Mouse (Mus musculus) heart, embryonic 11.5 days (tissue): ENCODE results near the gene Lyrm9. TPM values are rescaled to one million over a fixed set of nuclear protein-coding genes. Genes with fewer than 3 reads are reported as not detected.

ENCODE experiments used
- ATAC-seq: fragments of 200-750 bp; cut with Nextera tagmentation; replicated peaks from 2 replicates; pipeline ENCODE4 v1.8.0; 2017; ENCODE audit warnings: moderate library complexity; ENCODE audit not compliant: insufficient number of reproducible peaks, low FRiP score, low TSS enrichment
- H3K27ac ChIP-seq: fragments of 300-500 bp; sonication (generic); 2 replicates; pipeline ENCODE4 v1.5.1; 2014; ENCODE audit warnings: mild to moderate bottlenecking, low read depth, low read length
- H3K27me3 ChIP-seq: fragments of 300-500 bp; sonication (generic); 2 replicates; pipeline ENCODE4 v1.6.1; 2014; ENCODE audit warnings: mild to moderate bottlenecking, low read length, mixed read lengths; ENCODE audit not compliant: control insufficient read depth, insufficient read depth
- H3K36me3 ChIP-seq: fragments of 300-500 bp; sonication (generic); 2 replicates; pipeline ENCODE4 v1.6.1; 2014; ENCODE audit warnings: mild to moderate bottlenecking, low read length, moderate library complexity, mixed read lengths; ENCODE audit not compliant: control insufficient read depth, insufficient read depth
- H3K4me1 ChIP-seq: fragments of 300-500 bp; sonication (generic); 2 replicates; pipeline ENCODE4 v1.6.1; 2014; ENCODE audit warnings: low read length; ENCODE audit not compliant: control insufficient read depth, insufficient read depth
- H3K4me2 ChIP-seq: fragments of 300-500 bp; sonication (generic); 2 replicates; pipeline ENCODE4 v1.6.1; 2014; ENCODE audit warnings: mild to moderate bottlenecking, moderate library complexity
- H3K4me3 ChIP-seq: fragments of 300-500 bp; sonication (generic); 2 replicates; pipeline ENCODE4 v1.5.1; 2014; ENCODE audit warnings: low read depth, low read length
- H3K9ac ChIP-seq: fragments of 300-500 bp; sonication (generic); 2 replicates; pipeline ENCODE4 v1.6.1; 2014; ENCODE audit warnings: mild to moderate bottlenecking, low read depth, low read length, moderate library complexity
- H3K9me3 ChIP-seq: fragments of 300-500 bp; sonication (generic); replicated peaks from 2 replicates; pipeline ENCODE4 v1.6.1; 2016; ENCODE audit warnings: low read length; ENCODE audit not compliant: control insufficient read depth
- WGBS: fragments of 180-500 bp; shearing (Covaris S2); extraction: QIAGEN DNeasy Blood & Tissue Kit; methylation state at CpG from one replicate; pipeline ENCODE4 v1.1.7; 2014; ENCODE audit not compliant: insufficient replicate concordance; 5-methylcytosine and 5-hydroxymethylcytosine counted together
- polyA plus RNA-seq: library from polyadenylated mRNA; unstranded; fragments of >200 nt; fragmentation: Nextera tagmentation; extraction: Ambion mirVana; gene quantifications from 2 replicates; pipeline ENCODE4 v1.2.1, GENCODE M21; 2014

Gene Lyrm9
- polyA plus RNA-seq, 1 experiment from 2014 or later = 27.4 TPM

- Histone ChIP-seq H3K27ac (no peak overlapping the region), H3K4me3 (no peak overlapping the region), H3K4me2 (no peak overlapping the region), H3K9me3 (no peaks in the 10 kb centered on the region), H3K36me3 (no peaks in the 10 kb centered on the region), H3K27me3 (no peaks in the 10 kb centered on the region), H3K4me1 (peaks cover 14% of the 10 kb centered on the region), H3K9ac (no peak overlapping the region)
- 51% methylated on average over 13 of the region's 13 CpGs for WGBS
- ATAC-seq = no peak
Observed at GRCm38 (mm10) chr11:78822792-78823498, 3.4 kb upstream of the Lyrm9 start.

GRCm38 (mm10) chr11:78827546-78827945, 1.2 kb downstream of the Lyrm9 start:
- ATAC-seq = no peak
- peaks cover 36% of the 10 kb centered on the region for H3K4me1 ChIP-seq
- H3K36me3 ChIP-seq = no peaks in the 10 kb centered on the region
- no peak overlapping the region for H3K27ac ChIP-seq
- H3K4me2 ChIP-seq = peak overlapping the region; percentile 79
- peak overlapping the region; percentile 72 for H3K4me3 ChIP-seq
- H3K27me3 ChIP-seq = no peaks in the 10 kb centered on the region
- no peaks in the 10 kb centered on the region for H3K9me3 ChIP-seq
- no peak overlapping the region for H3K9ac ChIP-seq
- 40% methylated on average over 7 of the region's 7 CpGs for WGBS

DNA sequence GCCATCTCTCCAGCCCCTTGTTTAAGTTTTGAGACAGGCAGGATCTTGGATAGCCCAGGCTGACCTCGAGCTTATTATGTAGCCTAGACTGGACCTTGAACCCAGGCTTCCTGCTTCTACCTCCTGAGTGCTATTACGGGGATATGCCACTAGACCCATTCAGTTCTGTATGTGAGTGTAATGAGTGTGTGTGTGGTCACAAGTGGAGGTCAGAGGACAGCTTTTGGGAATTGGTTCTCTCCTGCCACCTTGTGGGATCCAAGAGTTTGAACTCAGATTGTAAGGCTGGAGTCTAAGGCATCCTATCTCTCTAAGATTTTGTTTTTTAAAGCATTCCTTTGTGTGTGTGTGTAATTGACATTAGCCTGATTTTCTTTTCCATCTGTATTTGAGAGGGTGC, 2.0 kb downstream of the Lyrm9 start:
- Histone ChIP-seq H3K27ac (no peak overlapping the region), H3K36me3 (no peaks in the 10 kb centered on the region), H3K4me1 (peaks cover 45% of the 10 kb centered on the region), H3K9me3 (no peaks in the 10 kb centered on the region), H3K27me3 (no peaks in the 10 kb centered on the region), H3K9ac (no peak overlapping the region), H3K4me2 (no peak overlapping the region), H3K4me3 (no peak overlapping the region)
- WGBS = 55% methylated on average over 2 of the region's 2 CpGs
- no peak for ATAC-seq

DNA sequence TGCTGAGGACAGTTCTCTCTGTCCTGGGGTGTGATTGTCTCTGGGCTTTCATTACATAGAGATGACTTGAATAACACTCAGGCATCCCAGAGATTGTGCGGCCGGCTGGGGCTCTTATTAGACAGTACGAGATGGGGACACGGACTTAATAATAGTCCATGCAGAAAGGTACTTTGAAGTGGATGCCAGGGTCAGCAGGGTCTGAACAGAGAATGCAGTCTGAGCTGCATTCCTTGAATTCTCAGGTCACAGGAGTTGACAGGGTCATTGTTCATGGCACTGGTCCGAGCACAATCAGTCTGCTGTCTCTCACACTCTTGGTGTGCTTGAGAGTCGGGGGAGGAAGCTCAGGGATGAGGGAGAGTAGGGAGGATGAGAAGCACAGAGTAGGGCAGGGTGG, 3.0 kb downstream of the Lyrm9 start:
- peak overlapping the region; percentile 30; the same call in 1 of the 2 replicates for H3K4me2 ChIP-seq
- H3K4me1 ChIP-seq = peaks cover 49% of the 10 kb centered on the region
- no peak overlapping the region for H3K9ac ChIP-seq
- H3K9me3 ChIP-seq = no peaks in the 10 kb centered on the region
- ATAC-seq = no peak
- H3K36me3 ChIP-seq = no peaks in the 10 kb centered on the region
- no peaks in the 10 kb centered on the region for H3K27me3 ChIP-seq
- 11% methylated on average over 6 of the region's 6 CpGs for WGBS
- H3K4me3 ChIP-seq = no peak overlapping the region
- 0 out of 2 replicates have a peak overlapping the region, but pooled peaks have one; percentile 63 for H3K27ac ChIP-seq

DNA sequence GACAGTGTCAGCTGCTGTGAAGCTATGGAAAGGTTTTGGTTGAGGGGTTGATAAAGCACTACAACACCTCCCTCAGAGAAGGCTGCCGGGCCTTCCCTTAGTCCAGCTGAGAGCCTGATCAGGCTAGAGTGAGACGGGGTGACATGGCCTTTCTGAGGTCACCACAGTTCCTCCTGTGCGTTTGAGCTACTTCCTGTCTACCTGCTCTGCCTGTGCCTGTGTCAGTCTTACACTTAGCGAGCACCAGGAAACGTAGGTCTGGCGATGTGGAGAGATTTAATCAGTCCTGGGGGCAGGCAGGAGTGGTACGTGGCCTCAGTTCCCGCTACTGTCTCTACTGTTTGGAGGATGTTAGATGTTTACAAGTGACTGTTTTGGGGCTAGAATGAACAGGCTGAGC, 3.8 kb downstream of the Lyrm9 start:
- Histone ChIP-seq H3K9me3 (no peaks in the 10 kb centered on the region), H3K9ac (peak overlapping the region; percentile 36; the same call in 1 of the 2 replicates), H3K4me3 (no peak overlapping the region), H3K27me3 (no peaks in the 10 kb centered on the region), H3K4me2 (no peak overlapping the region; the same call in 1 of the 2 replicates), H3K36me3 (no peaks in the 10 kb centered on the region), H3K27ac (peak overlapping the region; percentile 63), H3K4me1 (peaks cover 49% of the 10 kb centered on the region)
- no peak for ATAC-seq
- 17% methylated on average over 8 of the region's 8 CpGs for WGBS

DNA sequence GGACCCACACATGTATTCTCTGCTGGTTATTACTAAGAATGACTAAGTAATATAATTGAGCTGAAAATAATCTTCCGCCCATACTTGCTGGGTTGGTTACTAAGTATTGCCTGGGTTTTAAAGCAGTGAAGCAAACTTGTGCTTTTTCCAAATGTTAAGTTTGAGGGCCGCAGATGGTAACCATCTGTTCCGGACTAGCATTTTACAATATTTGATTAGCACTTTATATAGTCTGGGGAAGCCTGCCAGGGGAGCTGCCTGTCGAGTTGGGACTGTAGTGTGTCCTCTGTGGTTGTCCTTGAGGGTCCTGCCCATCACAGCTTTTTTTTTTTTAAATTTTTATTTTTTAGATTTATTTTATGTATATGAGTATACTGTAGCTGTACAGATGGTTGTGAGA, 5.3 kb downstream of the Lyrm9 start:
- no peak overlapping the region for H3K9ac ChIP-seq
- no peaks in the 10 kb centered on the region for H3K36me3 ChIP-seq
- no peak for ATAC-seq
- no peak overlapping the region for H3K4me3 ChIP-seq
- H3K9me3 ChIP-seq = no peaks in the 10 kb centered on the region
- H3K27ac ChIP-seq = peak overlapping the region; percentile 88; the same call in 1 of the 2 replicates
- H3K4me2 ChIP-seq = no peak overlapping the region
- 83% methylated on average over 4 of the region's 4 CpGs for WGBS
- H3K27me3 ChIP-seq = no peaks in the 10 kb centered on the region
- peaks cover 49% of the 10 kb centered on the region for H3K4me1 ChIP-seq

- ATAC-seq = no peak
- Histone ChIP-seq H3K4me2 (peak overlapping the region; percentile 19; the same call in 1 of the 2 replicates), H3K9me3 (no peaks in the 10 kb centered on the region), H3K4me1 (peaks cover 44% of the 10 kb centered on the region), H3K27ac (peak overlapping the region; percentile 88), H3K27me3 (no peaks in the 10 kb centered on the region), H3K9ac (no peak overlapping the region; the same call in 1 of the 2 replicates), H3K4me3 (no peak overlapping the region), H3K36me3 (no peaks in the 10 kb centered on the region)
- WGBS = 71% methylated on average over 10 of the region's 10 CpGs
Observed at GRCm38 (mm10) chr11:78832117-78832726, 5.8 kb downstream of the Lyrm9 start.

- peaks cover 39% of the 10 kb centered on the region for H3K4me1 ChIP-seq
- ATAC-seq = peak; percentile 86
- H3K36me3 ChIP-seq = no peaks in the 10 kb centered on the region
- no peak overlapping the region for H3K4me3 ChIP-seq
- H3K27ac ChIP-seq = peak overlapping the region; percentile 88
- 19% methylated on average over 13 of the region's 13 CpGs for WGBS
- H3K27me3 ChIP-seq = no peaks in the 10 kb centered on the region
- H3K9me3 ChIP-seq = no peaks in the 10 kb centered on the region
- H3K4me2 ChIP-seq = peak overlapping the region; percentile 19
- H3K9ac ChIP-seq = peak overlapping the region; percentile 16; the same call in 1 of the 2 replicates
Observed at GRCm38 (mm10) chr11:78832816-78833314, 6.5 kb downstream of the Lyrm9 start.
